ENCODE assay signal across 10 mouse cellular contexts in the genomic region with DNA sequence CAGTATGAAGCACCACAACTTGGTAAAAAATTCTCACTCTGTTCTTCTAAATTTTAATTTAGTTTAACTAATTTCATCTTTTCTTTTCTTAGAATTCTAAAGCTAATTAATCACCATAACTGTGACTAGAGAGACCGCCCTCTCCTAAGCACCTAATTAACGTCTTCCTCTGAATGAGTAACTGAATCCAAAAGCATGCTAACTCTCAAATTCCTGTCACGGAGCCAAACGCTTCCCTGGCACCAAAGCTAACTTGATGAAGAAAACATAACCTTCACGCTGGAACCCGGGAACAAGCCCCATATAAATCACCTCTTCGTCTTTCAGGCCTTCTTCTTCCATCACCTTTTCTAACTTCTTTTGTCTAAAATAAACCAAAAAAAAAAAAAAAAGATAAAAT. TPM values are rescaled to one million over a fixed set of nuclear protein-coding genes. Genes with fewer than 3 reads are reported as not detected.
DNase-seq lines count a peak whose midpoint lies in the region; ATAC-seq and TF ChIP-seq lines count a peak whose summit lies in the region.
"Had no signal": no experiment of that assay in that cellular context is flagged by ENCODE, and none has a peak within 500 bp of the region (broad histone marks: within the 10 kb centered on the region; RNA-seq: fewer than 3 reads in every experiment).

No protein-coding gene starts in this region.

- ATAC-seq in kidney, embryonic 14.5 days (ENCODE audit: low FRiP score, low TSS enrichment) = no peak

- H3K9ac ChIP-seq in kidney, embryonic 14.5 days (ENCODE audit: low read depth, low read length) = no peak overlapping the region

- no peak overlapping the region for H3K27ac ChIP-seq in kidney, embryonic 14.5 days (ENCODE audit: low read depth, low read length)

- no peaks in the 10 kb centered on the region for H3K27me3 ChIP-seq in kidney, embryonic 14.5 days (ENCODE audit: control insufficient read depth, insufficient read depth, low read length)

- no peak overlapping the region for H3K4me2 ChIP-seq in kidney, embryonic 14.5 days (replicated peaks; ENCODE audit: low read depth, low read length)

- no peaks in the 10 kb centered on the region for H3K4me1 ChIP-seq in kidney, embryonic 14.5 days (ENCODE audit: control insufficient read depth, insufficient read depth, low read length)

- no peak for TF ChIP-seq CTCF in brain, embryonic 14.5 days (IDR thresholded peaks at IDR 0.05; ENCODE audit: borderline replicate concordance, extremely low read depth, insufficient read depth, insufficient read length)

- no peak overlapping the region for H3K4me3 ChIP-seq in kidney, embryonic 14.5 days (ENCODE audit: low read length)

- H3K36me3 ChIP-seq in kidney, embryonic 14.5 days (ENCODE audit: control insufficient read depth, insufficient read depth, low read length) = peaks cover 50% of the 10 kb centered on the region

- DNase-seq in cerebellum, postnatal 14 days = peak; percentile 41 to 48
- DNase-seq in cerebellum, postnatal 4 days (ENCODE audit: low spot score in 2 of 2) = no peak
- DNase-seq in kidney, adult 11 months = peak; percentile 68
- DNase-seq in brain, embryonic 14.5 days (ENCODE audit: low read depth) = peak; percentile 91
- peak; percentile 79 to 87 for DNase-seq in kidney, postnatal 25 days
- no peak for DNase-seq in layer of hippocampus, adult 9-11 months
- no peak for DNase-seq in spleen, postnatal 4 days (ENCODE audit: low spot score in 2 of 2)

- TF ChIP-seq POLR2A in brain, embryonic 14.5 days (IDR thresholded peaks at IDR 0.05; ENCODE audit: borderline replicate concordance, extremely low read depth, insufficient read depth, insufficient read length, poor library complexity, severe bottlenecking) = no peak

- H3K9me3 ChIP-seq in kidney, embryonic 14.5 days (ENCODE audit: control insufficient read depth, low read length) = no peaks in the 10 kb centered on the region

- 58% methylated on average over 7 of the region's 7 CpGs for WGBS in kidney, embryonic 14.5 days

RNA-seq across cellular contexts. Expression of a gene that starts 15.7 kb away (rescaled TPM):
- 65.5 and 101 TPM in 2 replicates for polyA plus RNA-seq in kidney, embryonic 14.5 days (2014; fragmentation: Nextera tagmentation; extraction: Ambion mirVana)
- 107 and 125 TPM in 2 replicates for polyA plus RNA-seq in brain, embryonic 14.5 days (2012; rRNA removed)

RNA-seq across cellular contexts. Expression of a gene that starts 40.3 kb away (rescaled TPM):
- polyA plus RNA-seq in kidney, embryonic 14.5 days (2014; fragmentation: Nextera tagmentation; extraction: Ambion mirVana) = 691 and 760 TPM in 2 replicates
- polyA plus RNA-seq in brain, embryonic 14.5 days (2012; rRNA removed) = 330 and 391 TPM in 2 replicates

RNA-seq across cellular contexts. Expression of a gene that starts 40.4 kb away (rescaled TPM):
- polyA plus RNA-seq in kidney, embryonic 14.5 days (2014; fragmentation: Nextera tagmentation; extraction: Ambion mirVana) = 43.4 and 83.7 TPM in 2 replicates
- 73.1 and 75.8 TPM in 2 replicates for polyA plus RNA-seq in brain, embryonic 14.5 days (2012; rRNA removed)

RNA-seq across cellular contexts. Expression of a gene that starts 48.5 kb away (rescaled TPM):
- 0.28 TPM in 1 of 2 replicates, not detected in the other for polyA plus RNA-seq in kidney, embryonic 14.5 days (2014; fragmentation: Nextera tagmentation; extraction: Ambion mirVana)
- not detected in 2 replicates for polyA plus RNA-seq in brain, embryonic 14.5 days (2012; rRNA removed)
- polyA plus RNA-seq: cerebellum, adult 2 months; limb, embryonic 11.5 days had no signal

Comparison
In these comparisons a context has a peak if more than half of its experiments do, and no peak if none do; other contexts are left out.
1. DNase-seq: peak in cerebellum, postnatal 14 days (2 of 2), kidney, adult 11 months (single experiment), brain, embryonic 14.5 days (single experiment) and kidney, postnatal 25 days (2 of 2); none in cerebellum, postnatal 4 days (0 of 2), layer of hippocampus, adult 9-11 months (single experiment) and spleen, postnatal 4 days (0 of 2).